Mouse (Mus musculus): ENCODE measurements around the gene BC053393. TPM values are rescaled to one million over a fixed set of nuclear protein-coding genes. Genes with fewer than 3 reads are reported as not detected.

The BC053393 gene
- polyA plus RNA-seq, 1 experiment = not detected

DNA sequence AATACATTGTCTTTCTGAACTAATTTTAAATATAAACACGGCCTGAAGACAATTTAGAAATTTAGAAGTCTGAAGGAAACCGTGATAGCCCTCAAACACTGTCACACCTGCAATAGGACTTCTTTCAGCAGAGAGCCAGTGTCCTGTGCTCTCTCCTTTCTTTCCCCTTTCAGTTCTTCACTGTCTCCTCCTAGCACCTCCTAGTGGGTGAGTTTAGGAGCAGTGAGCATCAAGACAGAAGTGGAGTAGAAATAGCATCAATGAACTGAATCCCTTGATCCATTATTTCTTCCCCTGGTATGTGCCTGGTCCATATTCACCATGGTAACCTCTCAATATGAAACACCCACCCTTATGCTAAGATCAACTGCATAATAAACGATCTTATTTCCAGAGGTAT is 65.2 kb downstream of the BC053393 start:
- peaks cover 6% of the 10 kb centered on the region for H3K4me1 ChIP-seq (ENCODE audit: control insufficient read depth, insufficient read depth, low read length)
- TF ChIP-seq POLR2A (IDR thresholded peaks at IDR 0.05; ENCODE audit: borderline replicate concordance, low read depth, low read length) (no peak), CTCF (IDR thresholded peaks at IDR 0.05; ENCODE audit: low read depth, low read length) (no peak)
- no peak overlapping the region for H3K27ac ChIP-seq (ENCODE audit: insufficient read depth, low read depth, low read length)
- H3K4me3 ChIP-seq (ENCODE audit: insufficient read depth, low read length) = no peak overlapping the region

Other genes with a start within 250 kb of the BC053393 start
- gene Itk, start 182.0 kb upstream of the BC053393 start, polyA plus RNA-seq (2012; ENCODE audit: insufficient read depth, insufficient read length, missing spikeins) = 0.35 TPM in 1 of 2 replicates, not detected in the other
- not detected in 2 replicates for gene Fam71b, start 175.0 kb upstream of the BC053393 start, polyA plus RNA-seq (2012; ENCODE audit: insufficient read depth, insufficient read length, missing spikeins)
- gene Med7, start 134.6 kb upstream of the BC053393 start, polyA plus RNA-seq (2012; ENCODE audit: insufficient read depth, insufficient read length, missing spikeins) = 33.4 and 39.9 TPM in 2 replicates
- gene Havcr2, start 116.6 kb upstream of the BC053393 start, polyA plus RNA-seq (2012; ENCODE audit: insufficient read depth, insufficient read length, missing spikeins) = 22.1 and 27.7 TPM in 2 replicates
- not detected in 2 replicates for gene Gm12169, start 47.3 kb upstream of the BC053393 start, polyA plus RNA-seq (2012; ENCODE audit: insufficient read depth, insufficient read length, missing spikeins)
- not detected in 2 replicates for gene Dppa1, start 57.7 kb downstream of the BC053393 start, polyA plus RNA-seq (2012; ENCODE audit: insufficient read depth, insufficient read length, missing spikeins)
- gene Timd2, start 135.5 kb downstream of the BC053393 start, polyA plus RNA-seq (2012; ENCODE audit: insufficient read depth, insufficient read length, missing spikeins) = not detected in 2 replicates
- gene Havcr1, start 163.5 kb downstream of the BC053393 start, polyA plus RNA-seq (2012; ENCODE audit: insufficient read depth, insufficient read length, missing spikeins) = not detected in 2 replicates
- gene Timd4, start 239.3 kb downstream of the BC053393 start, polyA plus RNA-seq (2012; ENCODE audit: insufficient read depth, insufficient read length, missing spikeins) = not detected in 2 replicates

Measured in bone marrow macrophage, adult 2 months (primary cell).